Mouse (Mus musculus) intestine, embryonic 15.5 days (tissue): ENCODE data around the gene Btbd35f7. TPM values are rescaled to one million over a fixed set of nuclear protein-coding genes. Genes with fewer than 3 reads are reported as not detected.
"Not testable (repeated sequence)": the region's sequence is repeated elsewhere in the genome, so short reads cannot be mapped to it uniquely, and the experiment has no call there.

ENCODE experiments used
- ATAC-seq: fragments of 200-750 bp; cut with Nextera tagmentation; 2 replicates; pipeline ENCODE4 v1.8.0; 2017; ENCODE audit warnings: moderate TSS enrichment, moderate library complexity
- H3K27ac ChIP-seq: fragments of 300-500 bp; sonication (generic); 2 replicates; pipeline ENCODE4 v1.5.1; 2015; ENCODE audit warnings: mild to moderate bottlenecking, inconsistent platforms
- H3K27me3 ChIP-seq: fragments of 300-500 bp; sonication (generic); replicated peaks from 2 replicates; pipeline ENCODE4 v1.6.1; 2015; ENCODE audit warnings: inconsistent platforms
- H3K36me3 ChIP-seq: fragments of 300-500 bp; sonication (generic); 2 replicates; pipeline ENCODE4 v1.6.1; 2015; ENCODE audit warnings: inconsistent platforms
- H3K4me1 ChIP-seq: fragments of 300-500 bp; sonication (generic); replicated peaks from 2 replicates; pipeline ENCODE4 v1.6.1; 2015; ENCODE audit warnings: inconsistent platforms
- H3K4me2 ChIP-seq: fragments of 300-500 bp; sonication (generic); replicated peaks from 2 replicates; pipeline ENCODE4 v1.6.1; 2015; ENCODE audit warnings: mild to moderate bottlenecking, inconsistent platforms
- H3K4me3 ChIP-seq: fragments of 300-500 bp; sonication (generic); replicated peaks from 2 replicates; pipeline ENCODE4 v1.5.1; 2015; ENCODE audit warnings: inconsistent platforms
- H3K9ac ChIP-seq: fragments of 300-500 bp; sonication (generic); 2 replicates; pipeline ENCODE4 v1.6.1; 2015; ENCODE audit warnings: inconsistent platforms
- H3K9me3 ChIP-seq: fragments of 300-500 bp; sonication (generic); 2 replicates; pipeline ENCODE4 v1.6.1; 2016; ENCODE audit warnings: inconsistent platforms
- WGBS: fragments of 180-500 bp; shearing (Covaris S2); methylation state at CpG from one replicate; pipeline ENCODE4 v1.1.7; 2015; 5-methylcytosine and 5-hydroxymethylcytosine counted together
- polyA plus RNA-seq: library from polyadenylated mRNA; unstranded; fragments of >200 nt; fragmentation: Nextera tagmentation; extraction: Ambion mirVana; gene quantifications from 2 replicates; pipeline ENCODE4 v1.2.1, GENCODE M21; 2015

The Btbd35f7 gene
- polyA plus RNA-seq = not detected in 2 replicates

- H3K27me3 ChIP-seq, H3K4me2 ChIP-seq, H3K9me3 ChIP-seq, H3K27ac ChIP-seq, H3K4me3 ChIP-seq, H3K4me1 ChIP-seq, ATAC-seq, H3K9ac ChIP-seq, H3K36me3 ChIP-seq: not testable (repeated sequence)
- no CpG with 5 or more reads among the region's 2 CpGs for WGBS
Observed at GRCm38 (mm10) chrX:5668767-5669166, at the start of gene Btbd35f7. TSS of gene Btbd35f7 (plus strand) at chrX:5669067.

Other genes with a start within 250 kb of the Btbd35f7 start
- not detected in 2 replicates for gene Mycs, start 199.8 kb upstream of the Btbd35f7 start, polyA plus RNA-seq